Mouse (Mus musculus) midbrain, embryonic 13.5 days (tissue): ENCODE data around the gene U2af1l4. TPM values are rescaled to one million over a fixed set of nuclear protein-coding genes. Genes with fewer than 3 reads are reported as not detected.

Source experiments
- ATAC-seq: fragments of 200-750 bp; cut with Nextera tagmentation; 2 replicates; pipeline ENCODE4 v1.8.0; 2017; ENCODE audit warnings: mild to moderate bottlenecking, moderate TSS enrichment, moderate library complexity
- H3K27ac ChIP-seq: fragments of 300-500 bp; sonication (generic); 2 replicates; pipeline ENCODE4 v1.5.1; 2015; ENCODE audit warnings: inconsistent platforms, mild to moderate bottlenecking, moderate library complexity
- H3K27me3 ChIP-seq: fragments of 300-500 bp; sonication (generic); 2 replicates; pipeline ENCODE4 v1.6.1; 2015; ENCODE audit warnings: mild to moderate bottlenecking, inconsistent platforms
- H3K36me3 ChIP-seq: fragments of 300-500 bp; sonication (generic); 2 replicates; pipeline ENCODE4 v1.6.1; 2015; ENCODE audit warnings: mild to moderate bottlenecking, inconsistent platforms
- H3K4me1 ChIP-seq: fragments of 300-500 bp; sonication (generic); replicated peaks from 2 replicates; pipeline ENCODE4 v1.6.1; 2015; ENCODE audit warnings: inconsistent platforms
- H3K4me2 ChIP-seq: fragments of 300-500 bp; sonication (generic); replicated peaks from 2 replicates; pipeline ENCODE4 v1.6.1; 2015; ENCODE audit warnings: moderate library complexity, mild to moderate bottlenecking, inconsistent platforms
- H3K4me3 ChIP-seq: fragments of 300-500 bp; sonication (generic); replicated peaks from 2 replicates; pipeline ENCODE4 v1.5.1; 2015; ENCODE audit warnings: mild to moderate bottlenecking, inconsistent platforms
- H3K9ac ChIP-seq: fragments of 300-500 bp; sonication (generic); replicated peaks from 2 replicates; pipeline ENCODE4 v1.6.1; 2015; ENCODE audit warnings: mild to moderate bottlenecking, inconsistent platforms
- H3K9me3 ChIP-seq: fragments of 300-500 bp; sonication (generic); 2 replicates; pipeline ENCODE4 v1.6.1; 2016; ENCODE audit warnings: mild to moderate bottlenecking, inconsistent platforms
- WGBS: fragments of 180-500 bp; shearing (Covaris S2); methylation state at CpG from one replicate; pipeline ENCODE4 v1.1.7; 2015; 5-methylcytosine and 5-hydroxymethylcytosine counted together
- polyA plus RNA-seq: library from polyadenylated mRNA; unstranded; fragments of >200 nt; fragmentation: Nextera tagmentation; extraction: Ambion mirVana; gene quantifications from 2 replicates; pipeline ENCODE4 v1.2.1, GENCODE M21; 2015

Gene U2af1l4
- polyA plus RNA-seq, 1 experiment from 2014 or later, result 92.5 TPM

GRCm38 (mm10) chr7:30532931-30533330 is 30.2 kb upstream of the U2af1l4 start:
- Histone ChIP-seq H3K9ac (peak overlapping the region; percentile 93), H3K36me3 (peaks cover 52% of the 10 kb centered on the region), H3K4me1 (peaks cover 43% of the 10 kb centered on the region), H3K9me3 (no peaks in the 10 kb centered on the region), H3K4me2 (peak overlapping the region; percentile 94), H3K27me3 (no peaks in the 10 kb centered on the region), H3K27ac (peak overlapping the region; percentile 56; the same call in 1 of the 2 replicates), H3K4me3 (peak overlapping the region; percentile 83)
- WGBS, result 7% methylated on average over 8 of the region's 8 CpGs
- ATAC-seq, result 0 out of 2 replicates have a peak, but pooled peaks have one; percentile 2

- no peaks in the 10 kb centered on the region for H3K9me3 ChIP-seq
- H3K4me3 ChIP-seq, result peak overlapping the region; percentile 83
- 3% methylated on average over 23 of the region's 26 CpGs for WGBS
- peaks cover 46% of the 10 kb centered on the region for H3K36me3 ChIP-seq
- H3K4me2 ChIP-seq, result peak overlapping the region; percentile 94
- H3K27me3 ChIP-seq, result no peaks in the 10 kb centered on the region
- peak; percentile 55 for ATAC-seq
- peak overlapping the region; percentile 96 for H3K27ac ChIP-seq
- H3K9ac ChIP-seq, result peak overlapping the region; percentile 93
- H3K4me1 ChIP-seq, result peaks cover 43% of the 10 kb centered on the region
These were observed 29.0 kb upstream of the U2af1l4 start for GRCm38 (mm10) chr7:30533941-30534632.

DNA sequence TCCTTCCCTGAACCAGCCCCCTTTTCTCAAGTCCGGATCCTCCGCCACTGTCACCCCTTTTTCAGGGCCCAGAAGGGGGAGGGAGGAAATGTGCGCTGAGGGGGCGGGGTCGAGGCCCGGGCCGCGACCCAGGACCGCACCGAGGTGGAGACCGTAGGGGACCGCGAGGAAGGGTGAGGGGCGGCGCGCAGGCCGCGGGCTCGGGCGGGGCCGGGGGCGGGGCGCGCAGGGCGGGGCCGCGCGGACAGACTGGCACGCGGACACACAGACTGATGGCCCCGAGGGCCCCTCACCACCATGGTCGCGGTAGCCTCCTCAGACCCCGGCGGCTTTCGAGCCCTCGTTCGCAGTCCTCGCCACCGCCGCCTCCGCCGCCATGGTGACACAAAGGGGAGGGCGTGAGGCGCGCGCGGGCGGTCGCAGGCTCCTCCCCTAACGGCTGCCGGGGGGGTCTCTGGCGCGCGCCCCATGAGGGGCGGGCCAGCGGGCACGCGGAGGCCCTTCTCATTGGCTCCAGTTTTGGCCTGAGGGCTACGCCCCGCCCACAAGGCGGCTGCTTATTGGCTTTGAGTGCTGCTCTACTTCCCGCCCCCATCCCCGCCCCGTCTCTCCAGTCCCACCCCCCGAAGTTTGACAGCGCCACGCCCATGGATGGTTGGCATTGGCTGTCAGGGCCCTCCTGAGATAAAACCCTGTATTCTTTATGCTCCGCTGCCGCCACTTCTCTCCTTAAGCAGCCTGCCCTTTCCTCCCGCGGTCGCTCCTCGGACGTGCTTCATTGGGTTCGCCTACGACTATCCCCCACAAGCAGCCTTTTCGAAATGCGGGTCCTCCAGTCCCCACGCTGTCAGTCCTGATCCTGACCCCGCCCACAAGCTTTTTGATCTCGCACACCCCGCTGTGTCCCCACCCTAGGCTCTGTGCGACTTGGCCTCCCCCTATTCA is 28.2 kb upstream of the U2af1l4 start, which contains the start of gene Arhgap33:
TSS of gene Arhgap33 (minus strand) at position 428 of the 945 bp plus-strand sequence.
- WGBS, result under 1% methylated on average over 61 of the region's 84 CpGs
- H3K9me3 ChIP-seq, result no peaks in the 10 kb centered on the region

GRCm38 (mm10) chr7:30540572-30540971 is 22.5 kb upstream of the U2af1l4 start:
- H3K27me3 ChIP-seq, result no peaks in the 10 kb centered on the region
- no peak overlapping the region for H3K4me2 ChIP-seq
- H3K4me1 ChIP-seq, result peaks cover 5% of the 10 kb centered on the region
- H3K9ac ChIP-seq, result no peak overlapping the region
- ATAC-seq, result no peak
- H3K4me3 ChIP-seq, result no peak overlapping the region
- WGBS, result 95% methylated on average over 7 of the region's 7 CpGs
- H3K36me3 ChIP-seq, result peaks cover 36% of the 10 kb centered on the region
- H3K27ac ChIP-seq, result no peak overlapping the region
- no peaks in the 10 kb centered on the region for H3K9me3 ChIP-seq

More for the DNA sequence above, 28.2 kb upstream of the U2af1l4 start, which contains the start of gene Arhgap33:
- H3K4me1 ChIP-seq, result peaks cover 43% of the 10 kb centered on the region
- H3K4me2 ChIP-seq, result peak within 1 kb of the TSS; percentile 94
- no peaks in the 10 kb centered on the region for H3K27me3 ChIP-seq
- H3K4me3 ChIP-seq, result peak within 1 kb of the TSS; percentile 83
- H3K9ac ChIP-seq, result peak within 1 kb of the TSS; percentile 93
- peaks cover 46% of the 10 kb centered on the region for H3K36me3 ChIP-seq
- peak within 1 kb of the TSS; percentile 96 for H3K27ac ChIP-seq
- ATAC-seq, result peak; percentile 90

DNA sequence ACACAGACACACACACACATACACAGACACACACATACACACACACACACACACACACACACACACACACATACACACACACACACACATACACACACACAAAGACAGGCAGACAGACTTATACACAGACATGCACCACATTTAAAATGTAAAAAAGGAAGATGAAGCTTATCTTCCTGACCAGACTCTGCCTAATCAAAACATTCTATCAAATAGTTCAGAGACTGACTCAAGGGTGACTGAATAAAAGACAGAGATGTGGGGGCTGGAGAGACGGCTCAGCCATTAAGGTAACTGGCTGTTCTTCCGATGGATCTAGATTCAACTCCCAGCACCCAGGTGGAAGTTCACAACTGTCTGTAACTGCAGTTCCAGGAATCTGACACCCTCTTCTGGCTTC is 18.8 kb upstream of the U2af1l4 start:
- ATAC-seq, result no peak

DNA sequence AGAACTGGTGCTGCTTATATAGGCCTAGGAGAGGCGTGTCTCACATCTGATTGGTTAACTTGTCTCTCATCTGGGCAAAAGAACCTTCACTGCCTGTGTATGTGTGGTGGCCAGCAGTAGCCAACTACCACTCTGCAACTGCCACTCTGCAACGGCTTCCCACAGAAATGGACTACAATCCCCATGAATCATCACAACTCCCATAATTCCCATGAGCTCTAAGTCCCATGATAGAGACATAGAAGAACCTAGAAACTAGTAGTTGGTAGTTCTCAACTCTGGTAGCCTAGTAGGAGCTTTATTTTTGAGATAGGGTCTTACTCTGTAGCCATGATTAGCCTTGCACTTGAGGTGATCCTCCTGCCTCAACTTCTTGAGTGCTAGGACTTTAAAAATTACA is 13.2 kb upstream of the U2af1l4 start:
- no peak overlapping the region for H3K9ac ChIP-seq
- ATAC-seq, result no peak
- peaks cover 32% of the 10 kb centered on the region for H3K36me3 ChIP-seq
- H3K4me1 ChIP-seq, result peaks cover 21% of the 10 kb centered on the region
- no peak overlapping the region for H3K4me2 ChIP-seq
- H3K4me3 ChIP-seq, result no peak overlapping the region
- 95% methylated on average over 2 of the region's 2 CpGs for WGBS
- H3K9me3 ChIP-seq, result no peaks in the 10 kb centered on the region
- H3K27ac ChIP-seq, result no peak overlapping the region
- peaks cover 8% of the 10 kb centered on the region; the same call in 1 of the 2 replicates for H3K27me3 ChIP-seq

More for the DNA sequence above, 18.8 kb upstream of the U2af1l4 start:
- Histone ChIP-seq H3K9me3 (no peaks in the 10 kb centered on the region), H3K4me1 (no peaks in the 10 kb centered on the region), H3K9ac (0 out of 2 replicates have a peak overlapping the region, but pooled peaks have one; percentile 10), H3K27me3 (no peaks in the 10 kb centered on the region), H3K4me3 (no peak overlapping the region), H3K4me2 (no peak overlapping the region), H3K27ac (no peak overlapping the region), H3K36me3 (peaks cover 52% of the 10 kb centered on the region)
- 88% methylated on average over 2 of the region's 2 CpGs for WGBS

DNA sequence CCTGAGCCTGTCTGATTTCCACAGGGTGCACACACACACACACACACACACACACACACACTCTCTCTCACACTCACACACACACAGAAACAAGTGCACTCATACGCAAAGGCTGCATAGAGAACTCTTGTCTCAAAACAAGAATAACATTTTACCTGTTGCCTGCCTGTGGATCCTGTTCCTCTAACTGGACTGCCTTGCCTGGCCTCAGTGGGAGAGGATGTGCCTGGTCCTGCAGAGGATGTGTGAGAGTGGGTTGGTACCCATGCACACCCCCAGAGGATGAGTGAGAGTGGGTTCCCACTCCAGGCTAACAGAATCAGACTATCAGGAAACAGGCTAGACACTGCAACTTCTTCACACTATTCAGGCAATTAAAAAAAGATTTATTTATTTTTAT is 12.5 kb upstream of the U2af1l4 start:
- WGBS, result 97% methylated on average over 1 of the region's 1 CpGs
- Histone ChIP-seq H3K36me3 (peaks cover 40% of the 10 kb centered on the region), H3K4me1 (peaks cover 21% of the 10 kb centered on the region), H3K27me3 (peaks cover 8% of the 10 kb centered on the region; the same call in 1 of the 2 replicates), H3K4me2 (no peak overlapping the region), H3K27ac (no peak overlapping the region), H3K9me3 (no peaks in the 10 kb centered on the region), H3K4me3 (no peak overlapping the region), H3K9ac (no peak overlapping the region)
- no peak for ATAC-seq

GRCm38 (mm10) chr7:30551445-30552101 is 11.5 kb upstream of the U2af1l4 start:
- peak overlapping the region; percentile 67 for H3K9ac ChIP-seq
- peak overlapping the region; percentile 95 for H3K27ac ChIP-seq
- H3K27me3 ChIP-seq, result peaks cover 8% of the 10 kb centered on the region; the same call in 1 of the 2 replicates
- peaks cover 42% of the 10 kb centered on the region for H3K36me3 ChIP-seq
- peaks cover 21% of the 10 kb centered on the region for H3K4me1 ChIP-seq
- H3K9me3 ChIP-seq, result no peaks in the 10 kb centered on the region
- H3K4me2 ChIP-seq, result peak overlapping the region; percentile 85
- H3K4me3 ChIP-seq, result peak overlapping the region; percentile 65
- 3% methylated on average over 10 of the region's 10 CpGs for WGBS
- ATAC-seq, result peak; percentile 72

GRCm38 (mm10) chr7:30552102-30553020 is 10.7 kb upstream of the U2af1l4 start, which contains the start of the genes Hspb6 and Proser3:
Hspb6 (plus strand) TSS chr7:30552178.
Proser3 (minus strand) TSS chr7:30552299.
- Histone ChIP-seq H3K27ac (peak within 1 kb of the TSS; percentile 95), H3K9me3 (no peaks in the 10 kb centered on the region), H3K4me3 (peak within 1 kb of the TSS; percentile 65), H3K4me1 (peaks cover 21% of the 10 kb centered on the region), H3K36me3 (peaks cover 50% of the 10 kb centered on the region), H3K9ac (peak within 1 kb of the TSS; percentile 70), H3K4me2 (peak within 1 kb of the TSS; percentile 85), H3K27me3 (peaks cover 8% of the 10 kb centered on the region; the same call in 1 of the 2 replicates)
- under 1% methylated on average over 44 of the region's 44 CpGs for WGBS
- ATAC-seq, result peak; percentile 95

- Histone ChIP-seq H3K9me3 (no peaks in the 10 kb centered on the region), H3K36me3 (peaks cover 51% of the 10 kb centered on the region), H3K4me1 (peaks cover 25% of the 10 kb centered on the region), H3K27ac (peak overlapping the region; percentile 68; the same call in 1 of the 2 replicates), H3K9ac (peak overlapping the region; percentile 70), H3K4me3 (peak overlapping the region; percentile 65), H3K27me3 (peaks cover 8% of the 10 kb centered on the region; the same call in 1 of the 2 replicates), H3K4me2 (peak overlapping the region; percentile 85)
- 8% methylated on average over 23 of the region's 23 CpGs for WGBS
- ATAC-seq, result no peak
These were observed 10.0 kb upstream of the U2af1l4 start for GRCm38 (mm10) chr7:30553021-30553589.
